Mouse (Mus musculus) limb, embryonic 13.5 days (tissue): Measurements from ENCODE around the gene Minar1. TPM values are rescaled to one million over a fixed set of nuclear protein-coding genes. Genes with fewer than 3 reads are reported as not detected.

Experiments used
- ATAC-seq: fragments of 200-750 bp; cut with Nextera tagmentation; 2 replicates; pipeline ENCODE4 v1.8.0; 2017; ENCODE audit warnings: low read depth, moderate number of reproducible peaks, moderate TSS enrichment; ENCODE audit not compliant: low FRiP score
- H3K27ac ChIP-seq: fragments of 300-500 bp; sonication (generic); 2 replicates; pipeline ENCODE4 v1.5.1; 2015; ENCODE audit warnings: inconsistent platforms, mild to moderate bottlenecking, moderate library complexity
- H3K27me3 ChIP-seq: fragments of 300-500 bp; sonication (generic); 2 replicates; pipeline ENCODE4 v1.6.1; 2015; ENCODE audit warnings: mild to moderate bottlenecking, inconsistent platforms
- H3K36me3 ChIP-seq: fragments of 300-500 bp; sonication (generic); 2 replicates; pipeline ENCODE4 v1.6.1; 2015; ENCODE audit warnings: inconsistent platforms, mild to moderate bottlenecking, moderate library complexity
- H3K4me1 ChIP-seq: fragments of 300-500 bp; sonication (generic); 2 replicates; pipeline ENCODE4 v1.6.1; 2015; ENCODE audit warnings: inconsistent platforms
- H3K4me2 ChIP-seq: fragments of 300-500 bp; sonication (generic); replicated peaks from 2 replicates; pipeline ENCODE4 v1.6.1; 2015; ENCODE audit warnings: inconsistent platforms, mild to moderate bottlenecking, moderate library complexity
- H3K4me3 ChIP-seq: fragments of 300-500 bp; sonication (generic); 2 replicates; pipeline ENCODE4 v1.5.1; 2015; ENCODE audit warnings: moderate library complexity, mild to moderate bottlenecking, inconsistent platforms
- H3K9ac ChIP-seq: fragments of 300-500 bp; sonication (generic); 2 replicates; pipeline ENCODE4 v1.6.1; 2015; ENCODE audit warnings: mild to moderate bottlenecking, inconsistent platforms
- H3K9me3 ChIP-seq: fragments of 300-500 bp; sonication (generic); 2 replicates; pipeline ENCODE4 v1.6.1; 2016; ENCODE audit warnings: inconsistent platforms
- WGBS: fragments of 180-500 bp; shearing (Covaris S2); methylation state at CpG from one replicate; pipeline ENCODE4 v1.1.7; 2015; 5-methylcytosine and 5-hydroxymethylcytosine counted together
- polyA plus RNA-seq: library from polyadenylated mRNA; unstranded; fragments of >200 nt; fragmentation: Nextera tagmentation; extraction: Ambion mirVana; gene quantifications from 2 replicates; pipeline ENCODE4 v1.2.1, GENCODE M21; 2015

The Minar1 gene
- polyA plus RNA-seq: 0.42 and 0.49 TPM in 2 replicates

DNA sequence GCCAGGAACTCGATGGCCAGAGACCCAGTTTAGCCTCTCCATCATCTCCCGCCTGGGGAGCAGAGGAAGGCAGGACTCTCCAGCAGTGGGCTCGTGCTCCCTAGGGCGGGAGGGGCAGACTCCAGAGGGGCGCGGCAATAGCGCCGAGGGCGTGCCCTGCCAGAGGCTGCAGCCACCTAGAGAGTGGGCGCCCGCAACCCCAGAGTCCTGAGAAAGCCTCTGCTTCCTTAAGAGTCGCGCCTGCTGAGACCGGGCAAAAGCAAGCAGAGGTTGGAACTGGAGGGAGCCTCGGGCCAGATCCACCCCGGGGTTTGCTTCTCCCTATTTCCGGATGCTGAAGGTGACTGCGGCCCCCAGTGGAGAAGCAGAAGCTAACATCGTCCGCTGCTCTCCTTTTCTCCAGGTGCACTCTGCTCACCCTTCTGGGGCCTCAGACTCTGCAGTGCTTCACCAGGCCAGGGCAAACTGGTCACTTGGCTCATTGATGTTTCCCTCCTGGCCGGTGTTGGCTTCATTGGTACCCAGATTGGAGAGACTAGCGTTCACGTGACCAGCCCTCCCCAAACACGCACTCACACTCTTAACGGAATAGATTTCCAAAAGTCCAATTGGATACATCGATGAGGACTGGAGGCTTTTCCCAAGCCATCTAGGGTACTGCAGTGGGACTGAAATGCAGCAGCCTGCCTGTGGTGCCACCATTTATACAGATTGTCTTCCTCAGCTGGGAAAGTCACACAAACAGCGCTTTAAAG lies at the start of gene Minar1:
Gene Minar1 (minus strand): TSS at position 120 of the 755 bp plus-strand sequence.
- Histone ChIP-seq H3K4me2 (peak within 1 kb of the TSS; percentile 96), H3K27me3 (peaks cover 64% of the 10 kb centered on the region), H3K4me3 (peak within 1 kb of the TSS; percentile 51), H3K4me1 (peaks cover 21% of the 10 kb centered on the region), H3K9ac (peak within 1 kb of the TSS; percentile 62), H3K27ac (no peak within 1 kb of the TSS), H3K9me3 (no peaks in the 10 kb centered on the region), H3K36me3 (no peaks in the 10 kb centered on the region)
- under 1% methylated on average over 27 of the region's 27 CpGs for WGBS
- peak; percentile 66 for ATAC-seq

DNA sequence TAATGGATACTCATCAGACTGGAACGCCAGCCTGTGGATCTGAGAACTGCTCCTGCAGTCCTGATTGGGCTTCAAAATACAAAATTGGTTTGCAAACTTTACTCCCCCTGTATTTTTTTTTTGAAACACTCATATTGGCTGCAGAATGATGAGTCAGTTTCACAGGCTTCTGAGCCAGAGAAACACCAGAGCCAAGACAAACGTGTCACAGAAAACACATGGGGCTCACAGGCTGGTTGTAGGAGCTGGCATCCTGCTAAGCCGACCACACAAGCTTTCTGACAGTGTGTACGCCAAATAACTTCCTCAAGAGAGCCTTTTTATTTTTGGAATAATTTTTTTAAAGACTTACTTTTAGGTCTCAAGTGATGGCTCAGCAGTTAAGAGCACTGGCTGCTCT lies 47.0 kb upstream of the Minar1 start:
- Histone ChIP-seq H3K9me3 (no peaks in the 10 kb centered on the region), H3K4me2 (no peak overlapping the region), H3K4me1 (no peaks in the 10 kb centered on the region), H3K9ac (no peak overlapping the region), H3K36me3 (no peaks in the 10 kb centered on the region), H3K4me3 (no peak overlapping the region), H3K27me3 (no peaks in the 10 kb centered on the region), H3K27ac (no peak overlapping the region)
- 77% methylated on average over 4 of the region's 4 CpGs for WGBS
- ATAC-seq: no peak

DNA sequence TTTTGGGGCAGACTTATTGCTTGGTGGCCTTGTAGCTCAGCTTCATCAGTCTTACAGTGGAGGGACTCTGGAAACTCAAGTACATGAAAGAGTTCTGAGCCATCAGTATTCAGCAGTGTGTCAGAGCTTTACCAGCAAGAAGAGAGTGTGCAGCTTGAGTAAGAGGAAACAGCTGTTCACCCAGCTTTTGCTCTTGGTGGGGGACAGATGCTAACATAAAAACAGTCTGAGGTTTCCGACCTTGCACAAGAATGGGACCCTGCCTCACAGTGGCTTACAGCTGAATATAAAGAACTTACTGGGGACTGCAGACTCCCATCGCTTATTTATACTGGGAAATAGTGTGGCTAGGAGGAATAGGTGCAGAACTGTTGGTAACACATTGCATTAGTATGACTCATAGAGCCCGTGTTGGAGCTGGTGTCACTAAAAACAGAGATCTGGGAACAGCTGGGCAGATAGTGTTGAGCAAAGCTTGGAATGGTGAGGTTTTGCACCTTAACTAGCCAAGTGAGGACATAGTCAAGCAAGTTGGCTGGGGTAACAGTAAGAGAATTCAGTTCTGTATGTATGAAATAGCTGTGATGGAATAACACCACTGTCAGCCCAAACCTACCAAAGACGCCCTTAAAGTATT lies 44.5 kb upstream of the Minar1 start:
- Histone ChIP-seq H3K4me3 (no peak overlapping the region), H3K4me1 (no peaks in the 10 kb centered on the region), H3K27ac (no peak overlapping the region), H3K9me3 (no peaks in the 10 kb centered on the region), H3K4me2 (no peak overlapping the region), H3K36me3 (no peaks in the 10 kb centered on the region), H3K9ac (no peak overlapping the region), H3K27me3 (no peaks in the 10 kb centered on the region)
- WGBS: 69% methylated on average over 4 of the region's 4 CpGs
- ATAC-seq: no peak

DNA sequence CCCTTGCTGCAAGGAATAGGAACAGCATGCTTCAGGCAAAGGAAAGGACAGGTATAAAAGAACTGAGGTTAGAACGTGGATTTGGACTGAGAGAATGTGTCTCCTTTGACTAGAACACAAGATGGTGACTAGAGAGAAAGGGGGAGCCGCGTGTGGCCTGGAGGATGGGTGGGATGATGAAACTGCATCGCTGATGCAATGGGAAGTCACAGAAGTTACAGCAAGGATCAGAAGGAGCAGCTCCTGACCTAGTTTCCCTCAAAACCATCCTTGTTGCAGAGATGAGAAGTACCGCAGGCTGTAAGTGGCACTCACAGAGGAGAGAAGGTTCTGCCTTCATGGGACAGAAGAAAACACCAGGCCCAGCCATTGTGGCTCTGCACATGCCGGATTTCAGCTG lies 28.0 kb upstream of the Minar1 start:
- no peaks in the 10 kb centered on the region for H3K4me1 ChIP-seq
- no peak overlapping the region for H3K9ac ChIP-seq
- H3K27me3 ChIP-seq: no peaks in the 10 kb centered on the region
- H3K9me3 ChIP-seq: no peaks in the 10 kb centered on the region
- no peak for ATAC-seq
- 82% methylated on average over 6 of the region's 6 CpGs for WGBS
- H3K36me3 ChIP-seq: no peaks in the 10 kb centered on the region
- no peak overlapping the region for H3K27ac ChIP-seq
- no peak overlapping the region for H3K4me3 ChIP-seq
- no peak overlapping the region for H3K4me2 ChIP-seq

DNA sequence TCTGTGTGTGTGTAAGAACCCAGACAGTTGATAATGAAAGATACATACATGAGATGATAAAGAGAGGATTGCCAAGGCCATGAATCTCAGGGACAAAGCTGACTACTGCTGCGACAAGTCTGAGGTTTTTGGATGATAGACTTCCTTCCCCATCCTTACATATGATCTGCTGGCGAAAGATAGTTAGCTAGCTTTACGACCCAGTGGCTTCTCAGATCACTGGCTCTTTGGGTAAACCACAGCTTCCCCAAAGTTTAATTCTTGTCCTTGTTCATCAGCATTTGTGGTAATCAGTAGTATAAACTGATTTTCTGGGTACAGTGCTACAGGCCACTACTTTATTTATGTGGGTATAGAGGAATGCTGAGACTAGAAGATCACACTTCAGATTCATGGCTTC lies 14.5 kb upstream of the Minar1 start:
- Histone ChIP-seq H3K36me3 (no peaks in the 10 kb centered on the region), H3K4me3 (no peak overlapping the region), H3K9me3 (no peaks in the 10 kb centered on the region), H3K27ac (no peak overlapping the region), H3K9ac (no peak overlapping the region), H3K4me2 (no peak overlapping the region), H3K4me1 (0 out of 2 replicates have a peak, but pooled peaks cover 8% of the 10 kb centered on the region), H3K27me3 (no peaks in the 10 kb centered on the region)
- no peak for ATAC-seq
- 90% methylated on average over 3 of the region's 3 CpGs for WGBS

DNA sequence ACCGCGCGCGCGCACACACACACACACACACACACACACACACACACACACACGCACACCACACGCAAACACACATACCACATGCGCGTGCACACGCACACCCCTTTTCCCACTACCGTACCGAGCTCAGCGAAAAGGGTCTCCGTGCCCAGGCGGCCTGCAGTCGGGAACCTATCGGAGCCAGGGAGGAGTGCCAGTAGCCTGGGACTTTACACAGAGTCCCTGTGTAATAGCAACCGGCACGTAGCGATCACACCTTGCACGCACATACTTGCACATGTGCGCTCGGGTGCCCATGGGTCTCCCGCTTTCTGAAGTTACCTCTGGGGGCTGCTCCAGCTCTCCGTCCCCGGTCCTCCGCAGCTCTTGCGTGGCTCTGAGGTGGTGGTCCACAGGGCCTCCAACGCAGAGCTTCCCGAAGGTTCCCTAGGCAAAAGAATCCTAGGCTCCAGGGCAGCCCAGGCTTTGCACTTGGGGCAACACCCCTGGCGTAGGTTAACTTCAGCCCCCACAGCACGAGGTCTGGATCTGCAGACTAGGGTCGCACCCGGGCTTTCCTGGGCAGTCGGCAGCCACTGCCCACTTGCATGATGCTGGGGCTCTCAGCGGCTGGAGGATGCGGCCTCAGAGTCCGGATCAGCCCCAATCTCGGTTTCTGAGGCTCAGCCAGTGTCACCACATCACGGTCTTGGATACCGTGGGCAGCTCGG lies 474 bp downstream of the Minar1 start:
- Histone ChIP-seq H3K4me1 (peaks cover 21% of the 10 kb centered on the region), H3K9me3 (no peaks in the 10 kb centered on the region), H3K36me3 (no peaks in the 10 kb centered on the region), H3K27me3 (peaks cover 58% of the 10 kb centered on the region), H3K9ac (peak overlapping the region; percentile 62), H3K4me2 (peak overlapping the region; percentile 96), H3K27ac (no peak overlapping the region), H3K4me3 (peak overlapping the region; percentile 51)
- ATAC-seq: peak; percentile 38; the same call in 1 of the 2 replicates
- under 1% methylated on average over 41 of the region's 42 CpGs for WGBS

DNA sequence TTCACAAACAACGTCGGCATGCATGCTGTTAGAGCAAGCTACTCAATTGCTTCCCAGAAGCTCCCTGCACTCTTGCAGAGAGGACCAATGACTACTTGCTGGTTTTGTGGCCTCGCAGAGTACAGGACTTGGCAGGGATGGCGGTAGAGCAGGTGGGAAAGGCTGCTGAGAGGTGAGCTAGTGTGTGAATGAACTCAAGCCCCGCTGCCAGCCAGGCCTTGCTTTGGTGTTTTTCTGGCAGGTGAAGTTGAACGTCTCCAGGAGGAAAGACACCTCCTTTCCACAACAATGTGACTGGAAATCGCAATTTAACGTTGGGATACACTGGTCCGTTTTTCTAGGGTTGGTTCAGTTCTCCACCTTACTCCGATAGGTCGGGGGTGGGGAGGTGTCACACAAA lies 1.2 kb downstream of the Minar1 start:
- Histone ChIP-seq H3K4me3 (peak overlapping the region; percentile 51), H3K9me3 (no peaks in the 10 kb centered on the region), H3K36me3 (no peaks in the 10 kb centered on the region), H3K27ac (no peak overlapping the region), H3K4me2 (peak overlapping the region; percentile 96), H3K4me1 (peaks cover 21% of the 10 kb centered on the region), H3K9ac (0 out of 2 replicates have a peak overlapping the region, but pooled peaks have one; percentile 8), H3K27me3 (peaks cover 58% of the 10 kb centered on the region)
- ATAC-seq: no peak
- 4% methylated on average over 11 of the region's 11 CpGs for WGBS

DNA sequence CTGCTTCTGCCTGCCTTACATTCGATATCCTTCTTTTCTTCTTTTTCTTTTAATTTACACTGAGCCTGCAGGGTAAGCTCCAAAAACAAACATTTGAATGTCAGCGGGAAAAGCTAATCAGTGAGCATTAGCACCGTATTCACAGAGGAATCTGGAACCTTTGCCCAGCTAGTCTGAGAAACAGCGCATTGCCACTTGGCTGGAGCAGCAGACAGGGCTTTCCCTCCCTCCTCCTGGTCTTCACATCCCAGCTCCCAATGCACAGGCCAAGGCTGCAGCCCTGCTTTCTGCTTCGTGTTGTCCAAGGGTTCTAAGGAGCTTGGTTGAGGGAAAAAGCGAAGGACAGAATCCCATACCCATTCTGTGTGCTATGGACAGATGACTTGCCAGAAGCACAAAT lies 2.6 kb downstream of the Minar1 start:
- H3K4me3 ChIP-seq: no peak overlapping the region
- H3K4me2 ChIP-seq: no peak overlapping the region
- H3K9me3 ChIP-seq: no peaks in the 10 kb centered on the region
- ATAC-seq: no peak
- peaks cover 54% of the 10 kb centered on the region for H3K27me3 ChIP-seq
- H3K36me3 ChIP-seq: no peaks in the 10 kb centered on the region
- H3K9ac ChIP-seq: no peak overlapping the region
- H3K4me1 ChIP-seq: peaks cover 21% of the 10 kb centered on the region
- no peak overlapping the region for H3K27ac ChIP-seq
- 24% methylated on average over 6 of the region's 6 CpGs for WGBS

DNA sequence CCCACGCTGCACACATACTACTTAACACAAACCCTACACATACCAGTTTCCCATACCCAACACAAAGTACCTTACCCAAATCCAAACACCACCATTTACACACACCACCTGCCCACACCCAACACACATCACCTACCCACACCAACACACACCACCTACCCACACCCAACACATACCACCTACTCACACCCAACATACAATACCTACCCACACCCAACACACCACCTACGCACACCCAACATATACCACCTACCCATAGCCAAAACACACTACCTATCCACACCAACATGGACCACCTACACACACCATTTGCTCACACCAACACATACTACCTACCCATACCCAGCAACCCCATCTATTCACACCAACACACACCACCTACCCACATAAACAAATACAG lies 6.0 kb downstream of the Minar1 start:
- WGBS: 92% methylated on average over 2 of the region's 2 CpGs
- no peak overlapping the region for H3K27ac ChIP-seq
- H3K36me3 ChIP-seq: no peaks in the 10 kb centered on the region
- no peak overlapping the region for H3K4me3 ChIP-seq
- H3K4me1 ChIP-seq: peaks cover 11% of the 10 kb centered on the region
- H3K9me3 ChIP-seq: no peaks in the 10 kb centered on the region
- H3K27me3 ChIP-seq: peaks cover 22% of the 10 kb centered on the region
- no peak overlapping the region for H3K9ac ChIP-seq
- no peak for ATAC-seq
- no peak overlapping the region for H3K4me2 ChIP-seq

DNA sequence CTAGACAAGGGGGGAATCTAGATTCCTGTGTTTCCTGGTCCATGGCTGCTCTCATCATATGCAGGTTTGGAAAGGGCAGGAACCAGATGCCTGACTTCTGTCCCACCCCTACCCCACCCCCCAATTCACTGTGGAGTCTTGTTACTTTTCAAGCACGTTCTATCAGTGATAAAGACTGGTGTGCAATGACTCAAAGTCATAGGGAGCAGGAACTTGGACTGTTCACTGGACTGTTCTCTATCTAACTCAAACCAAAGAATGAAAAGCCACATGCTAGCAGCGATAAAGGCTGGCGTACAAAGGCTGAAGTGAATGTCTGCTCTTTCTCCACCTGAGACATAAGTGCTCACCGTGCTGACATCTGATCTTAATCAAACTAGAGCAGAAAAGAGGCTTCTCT lies 12.3 kb downstream of the Minar1 start:
- H3K27ac ChIP-seq: no peak overlapping the region
- no peak overlapping the region for H3K4me2 ChIP-seq
- H3K9ac ChIP-seq: no peak overlapping the region
- H3K9me3 ChIP-seq: no peaks in the 10 kb centered on the region
- peaks cover 14% of the 10 kb centered on the region; the same call in 1 of the 2 replicates for H3K4me1 ChIP-seq
- no peak overlapping the region for H3K4me3 ChIP-seq
- H3K36me3 ChIP-seq: no peaks in the 10 kb centered on the region
- H3K27me3 ChIP-seq: no peaks in the 10 kb centered on the region
- 26% methylated on average over 4 of the region's 4 CpGs for WGBS
- no peak for ATAC-seq

DNA sequence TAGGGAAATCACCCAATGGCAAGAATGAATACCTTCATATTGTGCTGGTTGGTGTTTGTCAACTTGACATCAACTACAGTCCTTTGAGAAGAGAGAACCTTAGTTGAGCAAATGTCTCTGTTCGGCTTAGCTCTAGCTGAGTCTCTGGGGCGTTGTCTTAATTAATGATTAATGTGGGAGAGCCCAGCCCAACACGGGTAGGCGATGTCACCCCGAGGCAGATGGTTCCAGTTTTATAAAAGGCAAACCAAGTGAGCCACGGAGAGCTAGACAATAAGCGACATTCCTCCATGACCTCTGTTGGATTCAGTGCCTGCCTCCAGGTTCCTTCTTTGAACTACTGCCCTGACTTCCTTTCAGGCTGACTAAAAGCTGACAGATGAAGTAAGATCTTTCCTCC lies 15.6 kb downstream of the Minar1 start:
- Histone ChIP-seq H3K27me3 (no peaks in the 10 kb centered on the region), H3K36me3 (no peaks in the 10 kb centered on the region), H3K9me3 (no peaks in the 10 kb centered on the region), H3K4me1 (peaks cover 14% of the 10 kb centered on the region; the same call in 1 of the 2 replicates), H3K4me2 (no peak overlapping the region), H3K27ac (no peak overlapping the region), H3K4me3 (no peak overlapping the region), H3K9ac (no peak overlapping the region)
- 82% methylated on average over 7 of the region's 7 CpGs for WGBS
- no peak for ATAC-seq

DNA sequence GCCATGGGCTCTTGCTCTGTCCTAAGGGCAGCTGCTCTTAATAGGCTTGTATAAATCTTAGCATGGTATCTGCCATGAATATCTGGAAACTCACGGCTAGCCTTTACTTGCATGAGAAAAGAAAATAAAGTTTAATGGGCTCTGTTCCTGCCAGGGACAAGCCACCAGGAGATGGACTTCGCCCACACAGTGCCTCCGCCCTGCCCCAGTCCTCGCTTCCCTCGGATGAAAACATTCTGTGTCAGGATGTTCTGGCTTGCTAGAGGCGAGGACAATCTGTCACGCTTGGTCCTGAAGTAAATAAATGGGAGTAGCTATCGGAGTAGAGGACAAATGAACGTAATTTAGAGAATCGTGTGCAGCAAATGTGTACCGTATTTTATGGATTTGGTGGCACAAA lies 16.7 kb downstream of the Minar1 start:
- no peak for ATAC-seq
- H3K27me3 ChIP-seq: no peaks in the 10 kb centered on the region
- no peaks in the 10 kb centered on the region for H3K9me3 ChIP-seq
- peaks cover 14% of the 10 kb centered on the region; the same call in 1 of the 2 replicates for H3K4me1 ChIP-seq
- no peak overlapping the region for H3K4me3 ChIP-seq
- H3K9ac ChIP-seq: no peak overlapping the region
- no peak overlapping the region for H3K4me2 ChIP-seq
- H3K36me3 ChIP-seq: no peaks in the 10 kb centered on the region
- WGBS: 37% methylated on average over 11 of the region's 11 CpGs
- no peak overlapping the region for H3K27ac ChIP-seq
